Mouse (Mus musculus): ENCODE data around the gene Wnt1. TPM values are rescaled to one million over a fixed set of nuclear protein-coding genes. Genes with fewer than 3 reads are reported as not detected.

Gene Wnt1
- total RNA-seq, 2 experiments from 2014 or later = not detected

DNA sequence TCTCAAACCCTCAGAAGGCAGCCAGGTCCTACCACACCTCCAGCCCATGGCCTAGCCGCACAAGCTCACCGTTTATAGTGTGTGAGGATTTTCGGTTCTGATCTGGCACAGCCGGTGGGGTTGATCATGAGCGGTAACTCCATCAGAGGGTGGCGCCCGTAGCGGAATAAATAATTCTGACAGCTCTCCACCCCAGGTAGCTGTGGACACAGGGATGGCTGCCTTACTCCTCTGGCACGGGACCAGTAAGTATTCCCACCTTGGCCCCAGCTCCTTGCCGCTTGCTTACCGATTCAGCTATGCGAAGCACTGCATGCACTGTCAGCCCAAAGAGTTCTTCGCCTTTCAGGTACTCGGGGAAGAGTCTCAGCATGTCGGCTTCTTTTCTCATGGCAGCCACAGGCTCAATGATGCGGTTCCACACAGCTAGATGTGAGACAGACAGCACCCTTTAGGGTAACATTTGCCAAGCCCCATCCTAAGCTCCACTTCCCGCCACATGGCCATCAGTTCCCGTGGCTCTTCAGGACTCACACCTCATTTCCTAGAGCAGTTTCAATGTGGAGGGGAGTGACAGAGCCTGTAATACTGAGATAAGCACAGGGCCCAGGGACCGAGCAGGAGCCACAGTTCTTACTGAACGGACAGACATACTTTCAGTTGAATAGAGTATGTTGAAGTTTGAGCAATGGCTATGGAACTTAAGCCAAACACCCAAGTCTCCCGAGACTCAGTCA, 47.5 kb downstream of the Wnt1 start:
- no peak for DNase-seq

DNA sequence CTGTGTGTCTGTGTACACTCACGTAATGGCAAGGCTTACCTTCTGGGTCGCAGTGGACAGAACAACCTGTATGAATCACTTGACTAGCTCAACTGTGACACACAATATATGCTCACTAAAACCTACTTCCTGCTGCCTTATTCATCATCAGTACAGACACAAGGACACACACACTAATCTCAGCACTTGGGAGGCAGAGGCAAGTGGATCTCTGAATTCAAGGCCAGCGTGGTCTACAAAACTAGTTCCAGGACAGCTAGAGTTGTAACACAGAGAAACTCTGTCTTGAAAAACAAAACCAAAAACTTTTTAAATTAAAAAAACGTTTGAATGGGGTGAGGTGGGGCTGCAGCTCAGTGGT, 48.1 kb downstream of the Wnt1 start:
- no peak for DNase-seq

DNA sequence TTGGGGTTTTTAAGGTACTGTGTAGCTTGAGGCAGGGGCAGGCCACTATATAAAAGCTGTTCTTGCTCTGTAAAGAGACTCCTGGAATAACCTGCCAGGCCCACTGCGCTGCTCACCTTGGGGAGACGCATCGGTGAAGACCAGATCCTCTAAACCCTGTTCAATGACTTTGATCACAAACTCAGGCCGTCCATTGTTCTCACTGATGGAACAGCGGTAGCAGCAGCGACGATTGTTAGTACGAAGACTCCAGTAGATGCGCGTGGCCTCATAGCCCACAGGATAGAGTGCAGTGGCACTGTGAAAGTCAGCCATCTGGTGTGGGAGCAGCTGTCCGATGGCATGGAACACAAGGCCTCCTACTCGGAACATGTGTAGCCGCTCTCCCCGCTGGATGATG, 49.5 kb downstream of the Wnt1 start:
- no peak for DNase-seq

DNA sequence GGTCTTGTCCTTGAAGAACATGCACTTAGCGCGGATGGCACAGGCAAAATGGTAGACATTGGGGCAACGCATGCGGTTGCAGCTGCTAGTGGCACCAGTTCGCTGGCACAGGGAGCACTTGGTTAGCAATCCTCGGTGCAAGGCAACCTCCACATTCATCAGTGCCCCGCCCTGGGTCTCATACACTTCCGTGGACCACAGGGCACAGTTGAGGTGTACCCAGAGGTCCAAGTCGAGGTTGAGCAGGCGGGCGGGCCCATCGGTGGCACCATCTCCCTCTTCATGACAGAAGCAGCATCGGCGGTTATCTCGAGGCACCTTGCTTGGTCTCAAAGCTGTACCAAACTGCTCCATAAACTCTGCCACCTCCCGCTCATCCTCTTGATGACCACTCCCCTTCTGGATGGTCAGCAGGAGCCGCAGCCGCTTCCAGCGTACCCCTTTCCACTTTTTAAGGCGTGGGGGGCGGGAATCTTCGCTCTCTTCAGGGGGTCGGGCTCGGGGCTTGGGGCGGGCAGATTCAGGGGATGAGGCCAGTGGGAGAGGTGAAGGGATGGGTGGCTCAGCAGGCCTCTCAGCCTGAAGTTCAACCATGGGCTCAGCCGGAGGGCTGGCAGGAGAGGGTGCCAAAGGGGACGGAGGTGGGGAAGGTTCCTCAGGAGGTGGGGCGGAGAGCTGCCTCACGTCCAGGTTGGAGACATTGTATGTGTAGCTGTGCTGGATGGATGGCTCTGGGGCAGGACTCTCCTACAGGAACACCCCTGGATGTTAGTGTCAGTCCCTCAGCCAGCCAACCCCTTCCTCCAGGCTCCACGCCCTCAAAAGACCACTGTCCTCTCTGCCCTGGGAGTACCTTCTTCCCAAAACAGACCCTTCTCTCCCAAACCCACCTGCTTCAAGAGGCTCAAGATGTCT, 50.3 kb downstream of the Wnt1 start:
- no peak for DNase-seq

Other genes starting within 250 kb of the Wnt1 start
- gene Ccnt1, start 218.9 kb upstream of the Wnt1 start, total RNA-seq (2021) = 10 to 100 TPM; 33.8 to 34.1 TPM
- not detected for gene 4930415O20Rik, start 218.9 kb upstream of the Wnt1 start, total RNA-seq (2021)
- 100 to 1,000 TPM; 141 to 152 TPM for gene Adcy6, start 179.8 kb upstream of the Wnt1 start, total RNA-seq (2021)
- gene Cacnb3, start 159.0 kb upstream of the Wnt1 start, total RNA-seq (2021) = 10 to 100 TPM; 15.5 to 15.8 TPM
- gene Ddx23, start 127.0 kb upstream of the Wnt1 start, total RNA-seq (2021) = 10 to 100 TPM; 57.6 to 59.6 TPM
- gene Rnd1, start 112.4 kb upstream of the Wnt1 start, total RNA-seq (2021) = 1 to 10 TPM; 1.5 TPM
- under 1 TPM; 0.38 to 0.55 TPM for gene Ccdc65, start 81.7 kb upstream of the Wnt1 start, total RNA-seq (2021)
- 10 to 100 TPM; 11.0 to 12.8 TPM for gene Fkbp11, start 61.7 kb upstream of the Wnt1 start, total RNA-seq (2021)
- gene Arf3, start 26.6 kb upstream of the Wnt1 start, total RNA-seq (2021) = 10 to 100 TPM; 40.9 to 43.7 TPM
- gene Wnt10b, start 11.7 kb upstream of the Wnt1 start, total RNA-seq (2021) = under 1 TPM; 0.36 to 0.50 TPM
- 1 to 10 TPM in 1 of 2 experiments, under 1 TPM in 1; 0.93 to 1.2 TPM for gene Ddn, start 19.6 kb downstream of the Wnt1 start, total RNA-seq (2021)
- 10 to 100 TPM; 88.9 to 89.3 TPM for gene Prkag1, start 41.7 kb downstream of the Wnt1 start, total RNA-seq (2021)
- gene Kmt2d, start 81.3 kb downstream of the Wnt1 start, total RNA-seq (2021) = 10 to 100 TPM; 65.6 to 67.2 TPM
- 1 to 10 TPM; 2.0 TPM for gene Rhebl1, start 104.7 kb downstream of the Wnt1 start, total RNA-seq (2021)
- 1 to 10 TPM; 2.7 to 3.5 TPM for gene Dhh, start 108.7 kb downstream of the Wnt1 start, total RNA-seq (2021)
- 10 to 100 TPM; 14.1 to 15.9 TPM for gene Lmbr1l, start 128.4 kb downstream of the Wnt1 start, total RNA-seq (2021)
- gene Tuba1b, start 144.7 kb downstream of the Wnt1 start, total RNA-seq (2021) = 100 to 1,000 TPM; 873 to 889 TPM
- gene Gm49450, start 163.7 kb downstream of the Wnt1 start, total RNA-seq (2021) = not detected
- 100 to 1,000 TPM; 435 TPM for gene Tuba1a, start 163.8 kb downstream of the Wnt1 start, total RNA-seq (2021)
- gene Tuba1c, start 240.0 kb downstream of the Wnt1 start, total RNA-seq (2021) = 100 to 1,000 TPM; 200 to 203 TPM

Measured in heart, postnatal 4 days (tissue).